Mouse (Mus musculus) layer of hippocampus, postnatal 14 days (tissue): ENCODE data around the gene Tdrd12. TPM values are rescaled to one million over a fixed set of nuclear protein-coding genes. Genes with fewer than 3 reads are reported as not detected.
"Not testable (repeated sequence)": the region's sequence is repeated elsewhere in the genome, so short reads cannot be mapped to it uniquely, and the experiment has no call there.

Experiments
- DNase-seq, 2 experiments: peaks; one replicate each; pipeline ENCODE4 v3.0.0; 2021 to 2022; ENCODE audit warnings: low spot score in 2 of 2, mixed read lengths in 1 of 2
- total RNA-seq, 2 experiments: library from RNA; stranded (reverse); gene quantifications; 2 replicates each; pipeline ENCODE4 v1.2.3; 2021

Tdrd12 gene
- total RNA-seq, 2 experiments from 2014 or later = 0.46 to 1.3 TPM

GRCm38 (mm10) chr7:35556205-35556603, 18.7 kb upstream of the Tdrd12 start, which contains the start of gene Nudt19:
Gene Nudt19 (minus strand): TSS chr7:35556304.
- no peak for DNase-seq

- peak; percentile 92 for DNase-seq
Measured at GRCm38 (mm10) chr7:35555224-35556204, 18.0 kb upstream of the Tdrd12 start.

DNA sequence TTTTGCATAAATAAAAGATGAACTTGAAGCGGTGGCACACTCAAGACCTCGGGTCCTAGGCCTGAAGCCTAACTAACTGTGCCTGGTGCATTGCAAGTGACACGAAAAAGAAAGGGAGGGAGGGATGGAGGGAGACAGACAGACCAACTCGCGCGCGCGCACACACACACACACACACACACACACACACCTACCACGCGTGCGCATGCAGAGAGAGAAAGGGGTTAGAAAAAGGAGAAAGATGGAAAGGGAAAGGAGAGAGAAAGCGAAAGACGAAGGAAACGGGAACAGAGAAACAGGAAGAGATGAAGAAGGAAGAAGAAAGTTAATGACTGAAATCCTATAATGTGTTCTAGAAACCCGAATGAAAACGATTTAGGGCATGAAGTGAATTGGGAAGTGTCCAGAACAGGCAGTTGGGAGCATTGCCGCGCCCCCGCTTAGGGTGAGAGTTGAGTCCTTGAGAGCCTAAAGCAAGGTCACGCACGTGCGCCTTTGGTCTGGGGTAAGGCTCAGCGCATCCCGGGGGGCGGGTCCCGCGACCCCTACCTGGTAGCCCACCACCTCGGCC, 17.1 kb upstream of the Tdrd12 start:
- DNase-seq = peak; percentile 21 to 45

DNA sequence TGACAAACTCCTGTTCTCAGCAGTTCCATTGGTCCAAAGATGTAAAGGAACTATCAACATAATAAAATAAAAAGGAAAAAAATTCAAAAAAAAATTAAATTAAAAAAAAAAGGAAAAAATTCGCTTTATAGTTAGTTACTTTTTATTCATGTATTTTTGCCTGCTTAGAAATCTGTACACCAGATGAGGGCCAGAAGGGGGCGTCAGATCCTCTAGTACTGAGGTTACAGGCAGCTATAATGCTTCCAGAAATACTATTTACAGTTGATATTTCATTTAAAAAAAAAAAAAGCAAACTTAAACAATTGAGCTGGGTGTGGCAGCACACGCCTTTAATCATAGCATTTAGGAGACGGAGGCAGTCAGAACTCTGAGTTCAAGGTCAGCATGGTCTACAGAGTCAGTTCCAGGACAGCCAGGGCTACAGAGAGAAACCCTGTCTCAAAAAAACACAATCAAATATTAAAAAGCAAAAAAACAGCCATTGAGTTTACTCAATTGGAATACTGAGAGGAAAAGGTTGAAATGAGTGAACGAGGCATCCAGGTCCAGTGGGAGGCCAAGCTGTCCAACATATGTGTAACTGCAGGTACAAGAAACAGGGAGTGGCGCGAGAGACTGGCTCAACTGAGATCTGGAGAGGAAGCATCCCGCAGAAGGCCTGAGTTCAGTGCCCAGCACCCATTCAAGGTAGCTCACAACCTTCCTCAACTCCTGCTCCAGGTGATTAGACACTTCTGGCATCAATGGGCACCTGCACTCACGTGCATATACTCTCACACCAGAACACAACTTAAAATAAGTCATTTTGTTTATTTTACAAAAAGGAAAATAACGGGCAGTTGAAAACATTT, 16.4 kb upstream of the Tdrd12 start:
- peak in 1 of 2 experiments; percentile 34 for DNase-seq

GRCm38 (mm10) chr7:35545881-35546280, 8.3 kb upstream of the Tdrd12 start:
- DNase-seq = peak; percentile 52 to 75

GRCm38 (mm10) chr7:35535750-35536512, 1.6 kb downstream of the Tdrd12 start:
- no peak for DNase-seq

DNA sequence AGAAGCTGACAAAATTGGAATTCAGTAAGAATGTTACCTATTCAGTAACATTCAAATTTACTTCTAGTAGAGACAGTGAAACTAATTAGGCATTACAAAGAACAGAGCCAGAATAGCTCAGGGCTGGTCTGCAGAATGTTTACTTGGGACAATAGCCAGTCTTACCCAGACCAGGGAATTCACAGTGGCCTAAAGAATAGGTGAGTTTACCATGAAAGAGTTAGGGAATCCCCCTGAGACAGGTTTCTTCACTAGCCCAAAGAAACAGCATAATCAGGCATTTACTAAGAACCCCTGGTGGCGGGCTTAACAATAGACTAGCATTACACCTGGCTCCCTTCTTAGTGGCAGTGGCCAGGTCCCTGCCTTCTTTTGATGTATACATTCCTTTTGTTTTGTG, 7.0 kb downstream of the Tdrd12 start:
- DNase-seq = not testable (repeated sequence)

DNA sequence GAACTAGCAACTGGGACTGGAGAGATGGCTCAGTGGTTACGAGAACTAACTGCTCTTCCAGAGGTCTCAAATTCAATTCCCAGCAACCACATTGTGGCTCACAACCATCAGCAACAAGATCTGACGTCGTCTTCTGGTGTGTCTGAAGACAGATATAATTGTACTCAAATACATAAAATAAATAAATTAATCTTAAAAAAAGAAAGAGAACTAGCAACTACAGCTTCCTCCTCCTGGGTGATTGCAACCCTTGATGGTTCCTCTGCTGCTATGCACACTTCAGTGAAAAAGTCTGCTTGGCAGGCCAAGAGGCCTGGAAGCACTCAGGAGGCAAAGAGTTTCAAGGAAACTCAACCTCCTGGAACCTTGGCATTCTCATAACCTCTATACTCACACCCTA, 7.5 kb downstream of the Tdrd12 start:
- DNase-seq = no peak

GRCm38 (mm10) chr7:35526795-35527194, 10.8 kb downstream of the Tdrd12 start:
- no peak for DNase-seq

DNA sequence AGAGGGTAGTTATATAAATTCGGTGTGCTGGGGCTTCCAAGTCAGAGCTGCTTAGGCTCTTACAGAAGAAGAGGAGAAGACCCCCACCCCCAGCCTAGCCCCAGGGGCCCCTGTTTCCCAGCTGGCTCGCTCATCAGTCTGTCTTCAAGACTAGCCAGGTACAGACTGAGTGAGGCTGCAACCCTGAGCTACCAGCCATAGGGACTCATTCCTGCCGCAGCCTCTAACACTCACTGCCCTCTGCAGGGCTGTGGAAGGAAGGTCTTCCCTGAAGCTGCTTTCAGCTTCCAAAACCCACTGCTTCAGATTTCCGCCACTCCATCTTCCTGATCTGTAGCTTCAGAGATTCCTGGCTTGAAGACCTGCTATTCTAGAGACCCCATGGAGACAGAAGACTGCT, 35.5 kb downstream of the Tdrd12 start:
- no peak for DNase-seq

DNA sequence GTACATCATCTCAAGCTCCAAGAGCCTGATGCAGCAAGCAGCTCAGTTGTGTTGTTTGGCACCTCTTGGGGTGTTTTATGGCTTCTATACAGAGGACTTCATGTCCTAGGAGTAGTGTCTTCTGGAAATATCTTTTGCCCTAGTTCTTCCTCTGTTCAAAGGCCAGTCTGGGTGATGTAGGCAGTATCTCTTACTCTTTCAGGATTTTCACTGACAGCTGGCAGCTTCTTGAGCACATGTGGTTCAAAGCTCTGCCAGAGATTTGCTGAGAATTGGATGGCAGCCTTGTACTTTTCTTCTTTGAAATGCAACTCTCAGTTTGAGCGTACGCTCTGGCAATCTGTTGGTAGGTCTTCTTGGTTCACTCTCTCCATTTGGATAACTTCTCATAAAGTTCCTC, 40.0 kb downstream of the Tdrd12 start:
- DNase-seq = no peak

GRCm38 (mm10) chr7:35491005-35491404, 46.5 kb downstream of the Tdrd12 start:
- DNase-seq = no peak

DNA sequence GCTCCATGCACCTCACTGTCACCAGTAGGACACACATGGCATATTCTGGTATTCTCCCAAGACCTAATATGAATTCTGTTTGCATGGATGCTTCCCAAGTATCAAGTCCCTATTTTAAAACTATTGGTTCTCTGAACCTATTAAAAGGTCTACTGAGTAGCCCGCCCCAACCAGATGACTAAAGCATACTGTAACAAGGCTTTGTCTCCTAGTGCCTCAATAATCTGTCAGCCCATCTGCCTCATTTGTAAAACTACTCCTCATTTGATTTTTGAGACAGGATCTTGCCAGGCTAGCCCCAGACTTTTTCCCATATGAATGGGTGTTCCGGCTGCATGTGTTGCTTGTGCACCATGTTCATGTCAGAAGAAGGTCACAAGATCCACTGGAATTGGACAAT, 47.4 kb downstream of the Tdrd12 start:
- DNase-seq = peak in 1 of 2 experiments; percentile 67

GRCm38 (mm10) chr7:35486553-35486952, 51.0 kb downstream of the Tdrd12 start:
- DNase-seq = no peak

- no peak for DNase-seq
Measured at GRCm38 (mm10) chr7:35485126-35485525, 52.4 kb downstream of the Tdrd12 start.

GRCm38 (mm10) chr7:35476457-35476856, 61.1 kb downstream of the Tdrd12 start:
- no peak for DNase-seq

DNA sequence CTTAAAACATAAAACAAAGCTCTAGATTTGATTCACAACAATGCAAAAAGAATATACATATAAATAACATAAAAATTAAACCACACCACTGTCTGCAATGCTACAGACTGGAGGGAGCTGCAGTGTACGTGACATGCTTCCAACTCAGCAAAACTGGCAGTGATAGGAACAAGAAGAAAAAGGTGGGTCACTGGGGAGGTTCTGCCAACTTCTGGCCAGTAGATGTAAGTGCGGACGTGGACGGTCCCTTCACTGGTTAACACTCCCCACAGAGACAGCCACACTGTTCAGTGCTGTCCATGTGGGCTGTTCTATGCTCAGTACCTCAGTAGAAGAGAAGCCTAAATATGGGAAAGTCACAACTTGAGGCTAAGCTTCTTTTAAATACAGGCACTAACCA, 66.8 kb downstream of the Tdrd12 start:
- no peak for DNase-seq

DNA sequence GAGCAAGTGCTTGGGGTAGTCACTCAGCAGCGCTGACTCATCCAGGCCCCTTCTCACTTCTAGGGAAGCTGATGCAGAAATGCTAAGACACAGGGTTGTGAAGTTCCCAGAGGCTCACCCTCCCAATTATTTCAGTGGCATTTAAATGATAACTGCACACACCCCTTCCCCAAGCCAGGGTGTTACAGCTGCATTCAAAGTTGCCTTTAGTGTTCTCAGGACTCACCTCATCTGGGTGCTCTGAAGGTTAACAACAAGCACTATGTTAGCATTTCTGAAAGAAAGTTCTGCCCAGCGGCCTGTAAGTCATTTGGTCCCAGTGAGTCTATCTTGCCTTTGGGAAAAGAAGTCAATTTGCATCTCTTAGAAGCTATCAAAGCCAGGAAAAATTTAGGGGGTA, 69.7 kb downstream of the Tdrd12 start:
- DNase-seq = no peak

DNA sequence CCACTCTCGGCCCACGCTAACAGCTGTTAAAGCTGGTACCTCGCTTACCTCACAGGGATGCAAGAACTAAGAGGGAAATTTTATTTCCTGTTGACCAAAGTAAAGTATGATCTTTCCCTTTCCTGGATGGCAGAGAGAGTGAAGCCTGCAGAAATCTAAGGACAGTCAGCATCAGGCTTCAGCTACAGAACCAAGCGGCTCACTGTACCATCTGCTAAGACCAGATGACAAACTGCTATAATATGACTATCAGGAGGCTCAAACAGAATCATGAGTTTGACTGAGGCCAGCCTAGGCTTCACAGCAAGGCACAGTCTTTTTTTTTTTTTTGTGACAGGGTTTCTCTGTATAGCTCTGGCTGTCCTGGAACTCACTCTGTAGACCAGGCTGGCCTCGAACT, 72.5 kb downstream of the Tdrd12 start:
- DNase-seq = peak in 1 of 2 experiments; percentile 59

DNA sequence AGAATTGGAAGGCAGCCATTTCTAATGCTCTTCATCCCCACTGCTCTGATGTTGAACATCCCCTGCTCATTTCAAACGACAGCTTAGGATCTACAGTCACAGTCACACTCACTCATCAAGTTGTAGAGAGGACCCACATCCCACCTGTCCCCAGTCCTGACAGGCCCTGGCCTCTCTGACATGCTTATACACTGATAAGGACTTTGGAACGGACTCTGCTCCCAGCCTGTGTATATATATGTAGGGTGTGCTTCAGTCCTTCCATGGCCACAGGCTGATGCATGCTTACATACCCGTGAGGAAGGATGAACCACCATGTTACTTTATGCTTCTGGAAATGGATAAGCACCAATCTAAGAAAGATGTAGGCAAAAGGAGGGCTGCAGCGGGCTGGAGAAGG, 76.6 kb downstream of the Tdrd12 start:
- DNase-seq = no peak
